Mouse (Mus musculus): ENCODE data around the gene Sh3bp4. TPM values are rescaled to one million over a fixed set of nuclear protein-coding genes. Genes with fewer than 3 reads are reported as not detected.

Gene Sh3bp4
- total RNA-seq, 2 experiments from 2014 or later = not detected

DNA sequence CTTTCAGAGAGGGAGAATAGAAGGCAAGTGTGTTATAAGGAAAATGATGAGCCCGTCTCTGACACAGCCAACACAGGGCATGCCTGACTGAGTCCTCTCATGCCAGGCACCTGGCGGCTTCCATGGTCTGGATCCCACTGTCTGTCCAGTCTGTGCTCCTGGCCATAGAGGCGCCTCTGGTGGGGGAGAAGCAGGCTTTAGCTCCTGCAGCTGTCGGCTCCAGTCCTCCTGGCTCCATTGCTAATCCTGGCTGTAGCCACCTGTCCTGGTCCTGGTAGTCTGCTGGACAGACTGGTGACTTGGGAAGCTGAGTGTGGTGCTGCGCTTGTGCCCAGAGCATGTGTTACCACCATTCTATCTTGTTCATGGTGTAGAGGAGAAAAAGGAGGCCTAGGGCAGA, 46.8 kb downstream of the Sh3bp4 start:
- no peak for ATAC-seq (replicated peaks; ENCODE audit: low FRiP score, poor library complexity, severe bottlenecking)

DNA sequence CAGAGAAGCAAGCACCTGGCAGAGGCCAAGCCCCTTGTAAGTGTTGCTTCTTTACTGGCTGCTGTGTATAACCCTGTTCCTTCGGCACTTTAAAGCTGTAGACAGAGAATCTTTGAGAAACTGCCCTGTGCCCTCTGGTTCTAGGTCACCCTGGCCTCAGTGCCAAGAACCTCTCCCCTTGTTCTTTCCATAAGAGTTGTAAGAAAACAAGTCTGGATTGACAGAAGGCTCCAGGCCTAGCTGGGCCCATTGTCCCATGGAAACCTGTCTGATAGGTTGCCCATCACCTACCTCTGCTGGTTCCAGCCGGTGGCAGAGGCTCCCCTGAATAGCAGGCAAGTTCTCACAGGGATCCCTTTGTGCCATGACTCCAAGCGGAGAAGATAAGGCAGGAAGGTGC, 47.9 kb downstream of the Sh3bp4 start:
- no peak for ATAC-seq (replicated peaks; ENCODE audit: low FRiP score, poor library complexity, severe bottlenecking)

DNA sequence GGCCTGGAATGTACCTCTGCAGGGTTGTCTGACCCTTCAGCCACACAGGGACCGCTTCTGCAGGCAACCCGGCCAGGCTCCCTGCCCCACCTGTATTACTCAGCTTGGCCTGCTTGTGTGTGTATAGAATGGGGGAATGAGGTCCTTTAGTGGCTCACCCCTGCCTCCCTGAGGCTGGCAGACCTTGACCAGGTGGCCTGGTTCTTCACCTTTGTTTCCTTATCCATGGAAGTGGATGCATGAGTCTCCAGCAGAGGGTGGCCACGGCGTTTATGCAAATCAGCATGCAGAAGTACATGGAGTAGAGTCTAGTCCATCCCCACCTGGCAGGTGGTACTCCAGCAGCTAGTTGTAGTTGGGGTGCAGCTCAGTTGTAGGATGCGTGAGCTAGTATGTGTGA, 48.6 kb downstream of the Sh3bp4 start:
- no peak for ATAC-seq (replicated peaks; ENCODE audit: low FRiP score, poor library complexity, severe bottlenecking)

DNA sequence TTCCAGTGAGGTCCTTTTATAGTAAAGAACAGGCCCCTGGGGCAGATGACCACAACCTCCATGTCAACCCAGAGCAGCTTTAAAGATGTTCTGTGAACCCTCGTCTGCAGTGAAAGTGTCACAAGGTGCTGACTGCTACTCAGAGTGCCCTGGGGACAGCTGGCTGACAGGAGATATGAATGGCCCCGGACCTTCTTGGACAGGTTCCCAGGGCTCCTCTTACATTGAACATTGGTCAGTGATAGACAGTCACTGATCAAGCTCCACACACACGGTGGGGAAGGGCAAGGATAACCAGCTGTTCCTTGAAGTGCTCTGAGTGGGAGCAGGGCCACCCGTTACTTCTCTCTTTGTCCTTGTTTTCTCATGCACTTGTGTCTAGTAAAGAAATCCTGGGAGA, 50.1 kb downstream of the Sh3bp4 start:
- no peak for ATAC-seq (replicated peaks; ENCODE audit: low FRiP score, poor library complexity, severe bottlenecking)

DNA sequence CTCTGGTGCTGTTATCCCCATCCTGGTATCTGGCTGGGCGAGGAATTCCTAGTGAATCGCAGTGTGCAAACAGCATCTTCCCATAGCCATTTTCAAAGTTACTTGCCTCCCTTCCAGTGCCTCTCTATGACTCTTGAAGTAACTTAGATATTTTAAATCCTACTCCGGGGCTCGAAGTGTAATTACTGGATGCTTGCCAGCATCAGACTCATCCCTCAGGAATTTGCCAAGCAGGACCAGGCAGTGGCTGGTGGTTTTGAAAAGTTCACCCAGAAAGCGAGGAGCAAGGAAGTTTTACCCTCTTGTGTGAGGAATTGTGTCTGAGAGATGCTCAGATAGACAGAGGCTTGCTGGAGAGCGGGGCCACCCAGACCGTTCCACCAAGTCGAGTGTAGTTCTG, 51.3 kb downstream of the Sh3bp4 start:
- ATAC-seq (replicated peaks; ENCODE audit: low FRiP score, poor library complexity, severe bottlenecking) = no peak

DNA sequence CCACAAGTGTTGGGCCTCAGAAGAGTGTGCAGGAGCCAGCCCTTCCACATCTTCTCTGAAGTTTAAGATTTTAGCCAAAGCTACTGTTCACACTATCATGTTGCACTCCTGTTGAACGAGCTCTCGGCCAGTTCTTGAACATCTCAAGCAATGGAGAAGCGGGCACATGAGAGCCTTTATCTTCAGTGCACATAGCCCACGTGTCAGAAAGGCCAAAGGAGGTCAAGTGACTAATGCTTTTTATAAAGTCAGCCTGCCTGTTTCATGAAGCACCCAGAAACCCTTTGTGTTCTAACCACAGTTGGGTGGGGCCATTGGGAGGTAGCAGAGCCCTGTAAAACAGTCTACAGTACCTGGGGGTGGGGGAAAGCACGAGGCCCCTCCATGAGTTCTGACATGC, 52.2 kb downstream of the Sh3bp4 start:
- no peak for ATAC-seq (replicated peaks; ENCODE audit: low FRiP score, poor library complexity, severe bottlenecking)

DNA sequence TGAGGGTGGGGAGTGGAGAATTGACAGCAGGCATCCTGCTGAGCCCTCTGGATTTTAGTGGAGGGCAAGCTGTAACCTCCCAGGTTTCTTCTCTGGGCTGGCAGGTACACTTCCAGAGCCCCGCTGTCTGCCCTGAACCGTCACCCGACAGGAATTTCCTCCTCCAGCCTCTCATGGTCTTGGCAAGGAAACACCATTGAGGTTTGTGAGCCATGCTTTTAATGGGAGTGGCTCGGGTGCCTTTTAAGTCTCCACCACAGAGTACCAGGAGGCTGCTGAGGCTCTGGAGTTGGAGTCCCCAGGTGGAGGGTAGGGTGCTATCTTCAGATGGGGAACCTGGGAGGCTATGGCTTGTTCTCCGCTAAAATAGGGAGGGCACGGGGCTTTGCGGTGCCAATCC, 53.9 kb downstream of the Sh3bp4 start:
- no peak for ATAC-seq (replicated peaks; ENCODE audit: low FRiP score, poor library complexity, severe bottlenecking)

DNA sequence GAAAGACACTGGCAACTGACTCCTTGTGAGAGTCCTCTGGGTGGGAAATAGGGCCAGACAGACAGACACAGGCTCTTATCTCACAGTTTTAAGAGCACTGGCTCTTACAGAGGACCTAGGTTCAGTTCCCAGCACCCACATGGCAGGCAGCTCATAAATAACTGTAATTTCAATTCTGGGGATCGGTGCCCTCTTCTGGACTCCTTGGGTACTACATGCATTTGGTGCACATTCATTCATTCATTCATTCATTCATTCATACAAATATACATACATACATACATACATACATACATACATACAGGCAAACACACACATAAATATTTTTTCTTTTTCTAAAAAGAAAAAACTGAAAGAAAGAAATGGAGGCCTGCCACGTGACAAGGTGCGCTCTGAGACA, 56.9 kb downstream of the Sh3bp4 start:
- ATAC-seq (replicated peaks; ENCODE audit: low FRiP score, poor library complexity, severe bottlenecking) = no peak

DNA sequence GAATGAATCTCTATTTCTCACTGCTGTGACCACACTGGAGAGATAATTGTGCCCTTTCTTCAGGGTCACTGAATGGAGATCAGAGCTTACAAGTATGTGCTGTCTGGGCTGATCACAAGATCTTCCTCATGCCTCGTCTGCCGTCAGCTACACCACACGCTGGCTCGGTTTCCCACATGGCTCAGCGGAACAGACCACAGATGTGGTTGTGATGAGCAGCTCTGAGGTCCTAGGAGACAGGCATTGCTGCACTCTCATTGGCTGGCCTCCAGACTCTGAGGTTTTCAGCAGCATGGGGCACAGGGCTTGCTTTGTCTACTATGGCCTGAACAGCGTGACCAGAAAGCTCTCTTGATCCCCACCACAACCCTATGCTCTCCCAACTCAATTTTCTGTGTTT, 60.2 kb downstream of the Sh3bp4 start:
- ATAC-seq (replicated peaks; ENCODE audit: low FRiP score, poor library complexity, severe bottlenecking) = no peak

DNA sequence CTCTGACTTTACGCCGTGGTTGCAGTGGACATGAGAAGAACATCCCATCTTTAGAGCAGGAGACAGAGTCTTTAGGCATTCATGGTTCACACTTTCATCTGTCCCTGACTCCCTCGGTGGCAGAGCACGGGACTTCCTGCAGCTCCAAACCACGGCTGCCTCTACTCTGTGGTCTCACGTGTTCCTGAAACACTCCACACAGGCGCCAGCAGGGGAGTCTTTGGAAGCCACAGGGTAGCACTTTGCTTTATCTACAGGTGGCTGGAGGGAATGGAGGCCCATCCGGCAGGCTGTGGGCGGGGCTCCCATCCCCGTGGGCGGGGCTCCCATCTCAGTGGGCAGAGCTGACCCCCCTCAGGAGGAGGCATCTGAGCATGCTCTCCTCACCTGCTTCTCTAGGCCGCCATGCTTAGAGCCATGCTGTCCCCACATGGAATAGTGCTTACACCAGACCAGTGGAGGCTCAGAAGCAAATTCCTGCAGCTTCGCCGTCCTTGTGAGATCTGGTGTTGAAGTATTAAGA, 60.9 kb downstream of the Sh3bp4 start:
- ATAC-seq (replicated peaks; ENCODE audit: low FRiP score, poor library complexity, severe bottlenecking) = no peak

DNA sequence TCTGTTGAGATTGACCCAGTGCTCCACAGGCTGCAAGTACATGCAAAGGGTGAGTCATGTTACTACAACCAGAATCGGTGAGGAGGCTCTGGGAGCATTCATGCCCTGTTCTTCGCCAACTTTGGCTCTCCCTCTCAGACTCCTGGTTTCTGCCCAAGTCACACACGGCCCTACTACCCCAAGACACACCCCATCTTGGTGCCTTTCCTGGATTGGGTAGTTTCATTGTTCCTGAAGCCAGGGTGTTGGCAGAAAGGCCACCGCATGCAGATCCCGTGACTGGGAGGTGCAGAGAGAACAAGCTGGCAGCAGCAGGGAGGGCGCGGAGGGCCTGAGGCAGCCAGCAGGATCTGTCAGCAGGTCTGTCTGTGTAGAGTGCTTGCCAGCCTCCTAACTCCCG, 61.5 kb downstream of the Sh3bp4 start:
- no peak for ATAC-seq (replicated peaks; ENCODE audit: low FRiP score, poor library complexity, severe bottlenecking)

DNA sequence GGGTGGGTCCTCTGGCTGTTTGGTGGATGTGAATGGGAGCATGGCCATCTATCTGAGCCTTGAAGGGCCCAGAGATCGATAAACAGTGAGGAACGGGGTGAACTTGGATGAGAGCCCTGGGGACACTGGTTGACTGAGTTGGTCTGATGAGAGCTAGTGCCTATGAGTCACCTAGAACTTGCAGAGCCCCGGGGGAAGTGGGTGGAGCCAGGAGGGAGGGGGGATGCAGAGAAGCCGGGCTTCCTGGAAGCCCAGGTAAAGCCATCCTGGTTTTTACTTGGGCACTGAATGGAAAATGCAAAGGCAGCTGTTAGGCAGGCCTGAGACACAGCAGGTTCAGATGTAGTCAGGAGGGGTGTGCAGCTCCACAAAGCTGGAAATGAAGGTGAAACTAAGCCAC, 63.1 kb downstream of the Sh3bp4 start:
- ATAC-seq (replicated peaks; ENCODE audit: low FRiP score, poor library complexity, severe bottlenecking) = no peak

DNA sequence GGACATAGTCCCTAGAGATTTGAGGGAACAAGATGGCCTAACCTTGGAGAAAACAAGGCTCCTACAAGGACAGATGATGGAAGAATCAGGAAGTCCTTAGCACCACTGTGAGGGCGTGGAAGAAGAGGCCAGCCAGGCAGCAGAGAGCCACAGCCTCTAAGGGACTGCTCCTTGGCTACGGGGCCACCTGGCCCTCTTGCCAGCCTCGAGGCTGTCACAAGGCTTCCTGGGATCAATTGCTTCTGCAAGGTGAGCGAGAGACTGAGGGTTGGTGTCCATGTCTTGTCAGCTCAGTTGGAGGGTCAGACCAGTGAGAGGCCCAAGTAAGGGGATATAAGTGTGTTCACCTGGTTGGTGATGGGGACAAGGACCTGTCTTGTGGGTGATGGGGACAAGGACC, 63.5 kb downstream of the Sh3bp4 start:
- no peak for ATAC-seq (replicated peaks; ENCODE audit: low FRiP score, poor library complexity, severe bottlenecking)

DNA sequence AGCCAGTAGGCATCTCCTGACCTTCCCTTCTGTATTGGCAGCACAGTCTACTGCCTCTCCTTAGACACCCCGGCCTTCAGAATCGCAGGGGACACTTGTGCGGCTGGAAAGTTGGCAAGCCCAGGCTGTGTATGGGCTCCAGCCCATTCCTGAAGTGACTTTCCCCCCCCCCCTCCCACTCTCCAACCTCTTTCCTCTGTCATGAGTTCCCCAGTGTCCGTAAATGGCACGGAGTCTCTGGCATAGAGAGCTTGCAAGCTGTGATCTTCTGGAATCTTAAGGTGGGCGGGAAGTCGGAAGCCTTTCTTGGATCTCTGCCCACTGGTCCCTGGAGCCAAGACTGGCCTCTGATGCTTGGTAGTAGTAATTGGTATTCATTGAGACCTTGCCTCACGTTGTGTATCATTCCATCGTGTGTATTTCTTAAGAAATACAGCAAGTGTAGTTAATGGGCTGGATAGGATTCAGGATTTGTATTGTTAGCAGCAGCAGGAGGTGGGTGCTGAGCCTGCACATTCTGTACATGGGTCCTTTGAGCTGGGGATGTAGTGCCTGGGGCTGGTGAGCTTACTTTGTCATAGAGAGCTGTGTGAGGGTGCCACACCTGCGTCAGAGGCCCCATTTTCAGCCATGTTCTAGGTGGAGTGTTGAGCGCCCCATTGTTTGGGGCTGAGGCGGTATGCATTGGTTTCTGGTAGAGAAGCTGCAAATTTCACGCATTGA, 66.0 kb downstream of the Sh3bp4 start:
- ATAC-seq (replicated peaks; ENCODE audit: low FRiP score, poor library complexity, severe bottlenecking) = no peak

DNA sequence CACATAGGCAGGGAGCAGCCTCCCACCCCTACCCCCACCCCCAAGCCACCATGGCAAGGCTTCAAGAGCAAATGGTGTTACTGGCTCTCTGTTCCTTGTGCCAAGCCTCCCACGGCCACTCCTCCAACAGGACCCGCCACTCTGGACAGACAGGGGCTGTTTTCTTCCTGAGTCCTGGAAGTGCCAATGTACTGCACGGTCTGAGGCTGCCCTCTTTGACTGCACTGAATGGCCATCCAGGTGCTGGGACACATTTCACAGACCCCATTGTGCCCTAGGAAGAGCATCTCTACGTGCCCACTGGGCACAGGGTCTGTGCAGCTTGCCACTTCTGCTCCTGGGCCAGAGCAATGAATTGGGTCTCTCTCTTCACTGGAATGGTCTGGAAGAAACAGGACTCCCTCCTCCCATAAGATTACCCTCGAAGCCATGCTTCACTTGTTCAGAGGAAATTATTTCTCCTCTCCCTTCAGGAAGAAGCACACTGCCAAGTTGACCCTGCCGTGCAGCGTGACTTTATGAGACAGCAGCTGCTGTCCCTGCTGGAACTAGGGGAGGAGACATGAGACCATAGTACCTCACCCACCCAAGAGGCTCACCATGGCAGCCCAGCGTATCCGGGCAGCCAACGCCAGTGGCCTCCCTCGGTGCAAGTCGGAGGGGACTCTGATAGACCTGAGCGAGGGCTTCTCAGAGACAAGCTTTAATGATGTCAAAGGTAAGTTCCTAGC, 67.0 kb downstream of the Sh3bp4 start:
- no peak for ATAC-seq (replicated peaks; ENCODE audit: low FRiP score, poor library complexity, severe bottlenecking)

DNA sequence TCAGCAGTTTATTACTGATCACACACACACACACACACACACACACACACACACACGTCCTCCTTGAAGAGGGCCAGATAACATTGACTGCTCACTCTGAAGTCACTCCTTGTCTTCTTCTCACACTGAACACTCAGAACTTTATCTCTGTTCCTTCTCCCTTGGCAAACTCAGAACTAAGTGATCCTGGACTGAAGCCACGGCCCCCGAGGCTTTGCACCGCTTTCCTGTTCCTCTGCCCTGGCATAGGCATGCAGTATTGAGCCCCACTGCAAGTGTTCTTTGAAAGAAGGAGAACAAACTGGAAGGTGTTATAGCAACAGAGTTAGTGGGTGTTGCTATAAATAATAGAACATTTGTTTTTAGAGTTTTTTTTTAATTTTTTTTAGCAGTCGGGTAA, 68.1 kb downstream of the Sh3bp4 start:
- no peak for ATAC-seq (replicated peaks; ENCODE audit: low FRiP score, poor library complexity, severe bottlenecking)

DNA sequence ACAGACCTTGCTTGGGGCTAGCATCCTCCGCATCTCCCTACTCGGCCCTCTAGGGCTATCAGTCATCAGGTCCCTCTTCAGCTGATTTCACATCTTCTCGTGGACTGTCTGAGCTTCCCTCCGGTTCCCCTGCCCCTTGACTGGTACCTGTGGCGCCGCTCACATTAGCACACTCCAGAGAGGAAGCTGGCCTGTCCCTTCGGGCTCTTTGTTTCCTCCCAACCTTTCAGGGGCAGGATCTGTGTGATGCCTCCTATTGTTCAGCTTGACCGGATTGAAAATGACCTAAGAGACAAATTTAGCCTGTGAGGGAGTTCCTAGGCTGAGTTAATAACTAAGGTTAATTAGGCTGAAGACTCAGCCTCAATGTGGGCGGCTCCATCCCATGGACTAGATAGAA, 69.9 kb downstream of the Sh3bp4 start:
- ATAC-seq (replicated peaks; ENCODE audit: low FRiP score, poor library complexity, severe bottlenecking) = no peak

DNA sequence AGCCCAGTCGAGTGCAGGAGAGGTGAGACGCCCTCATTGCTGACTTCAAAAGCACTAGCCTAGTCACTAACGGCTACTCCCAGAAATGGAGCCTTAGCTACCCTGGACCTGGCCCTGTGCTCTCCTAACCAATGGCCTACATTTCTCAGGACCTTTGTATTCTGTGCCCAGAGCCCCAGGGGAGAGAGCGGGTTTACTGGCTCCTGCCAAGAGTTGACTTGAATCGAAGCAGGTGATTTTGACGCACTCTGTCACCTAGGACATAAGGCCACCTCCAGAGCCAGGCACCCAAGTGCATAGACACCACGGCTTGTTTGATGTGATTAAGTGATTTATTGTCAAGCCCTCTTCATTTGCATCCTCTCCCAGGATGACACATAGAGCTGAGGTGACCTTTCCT, 80.9 kb downstream of the Sh3bp4 start:
- ATAC-seq (replicated peaks; ENCODE audit: low FRiP score, poor library complexity, severe bottlenecking) = no peak

DNA sequence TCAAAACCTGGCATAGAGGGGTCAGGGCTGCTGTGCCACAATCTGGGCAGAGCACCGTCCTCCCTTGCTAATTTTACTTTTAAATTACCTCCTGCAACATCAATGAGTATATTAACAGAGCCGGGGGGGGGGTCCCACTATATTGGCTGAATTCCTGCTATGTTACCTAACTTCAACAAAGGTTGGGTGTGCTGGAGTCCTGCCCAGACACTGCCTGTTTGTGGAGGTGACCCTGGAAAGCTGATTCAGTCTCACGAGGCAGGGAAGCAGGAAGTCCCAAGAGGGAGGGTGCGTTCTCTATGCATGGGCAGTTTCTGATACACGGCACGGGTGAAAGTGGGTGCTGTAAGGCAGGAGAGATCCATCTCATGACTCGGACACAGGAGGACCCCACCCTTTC, 82.4 kb downstream of the Sh3bp4 start:
- ATAC-seq (replicated peaks; ENCODE audit: low FRiP score, poor library complexity, severe bottlenecking) = no peak

DNA sequence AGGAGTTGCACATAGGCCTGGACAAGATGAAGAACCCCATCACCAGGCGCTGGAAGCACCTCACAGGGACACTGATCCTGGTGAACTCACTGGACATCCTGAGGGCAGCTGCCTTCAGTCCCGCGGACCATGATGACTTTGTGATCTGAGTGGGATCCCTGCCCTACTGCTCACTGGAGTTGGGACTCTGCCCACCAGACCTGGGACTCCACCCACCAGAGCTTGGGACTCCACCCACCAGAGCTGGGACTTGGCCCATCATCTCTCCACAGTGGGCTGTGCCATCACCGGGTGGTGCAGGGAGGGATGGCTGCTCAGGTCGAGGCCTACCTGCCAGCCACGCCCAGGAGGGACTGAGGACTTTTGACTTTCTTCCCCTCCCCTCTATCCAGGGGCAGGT, 83.0 kb downstream of the Sh3bp4 start:
- no peak for ATAC-seq (replicated peaks; ENCODE audit: low FRiP score, poor library complexity, severe bottlenecking)

DNA sequence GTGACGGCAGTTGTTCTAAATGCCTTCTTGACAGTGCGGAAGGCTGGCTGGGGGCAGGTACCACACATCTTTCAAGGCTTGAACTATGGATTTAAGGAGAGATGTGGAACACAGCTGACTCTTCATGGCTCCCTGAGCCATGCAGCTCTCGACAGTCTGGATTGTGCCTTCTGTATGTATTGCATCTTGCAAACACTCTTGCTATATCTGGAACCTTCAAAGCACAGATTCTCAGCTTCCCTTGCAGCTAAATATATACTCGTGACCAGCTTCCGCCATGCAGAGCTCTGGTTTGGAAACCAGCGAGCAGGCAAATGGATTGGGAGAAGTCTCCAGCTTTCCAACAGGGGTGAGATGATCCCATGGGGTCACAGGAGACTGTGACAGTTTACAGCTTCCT, 93.3 kb downstream of the Sh3bp4 start:
- no peak for ATAC-seq (replicated peaks; ENCODE audit: low FRiP score, poor library complexity, severe bottlenecking)

DNA sequence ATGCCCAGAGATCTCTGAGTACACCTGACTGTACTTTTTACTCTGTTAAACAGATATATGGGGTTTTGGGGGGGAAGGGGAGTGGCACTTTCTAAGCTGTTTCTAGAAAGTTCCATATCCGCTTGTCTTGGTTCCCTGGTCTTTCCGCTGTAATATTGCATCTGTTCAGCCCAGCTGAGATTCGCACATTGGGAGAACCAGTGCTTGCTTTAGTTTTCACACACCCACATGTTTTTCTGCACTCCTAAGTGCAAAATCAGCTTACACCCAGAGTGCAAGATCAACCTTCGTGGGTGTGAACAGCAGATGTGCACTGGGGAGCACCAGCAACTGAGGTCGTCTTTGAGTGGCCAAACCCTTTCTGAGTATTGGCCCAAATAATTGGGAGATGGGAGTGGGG, 94.1 kb downstream of the Sh3bp4 start:
- no peak for ATAC-seq (replicated peaks; ENCODE audit: low FRiP score, poor library complexity, severe bottlenecking)

All from erythroid progenitor cell, adult 5-6 weeks (primary cell).